Mouse (Mus musculus) C2C12 (cell line): ENCODE data around the gene Mettl11b. TPM values are rescaled to one million over a fixed set of nuclear protein-coding genes. Genes with fewer than 3 reads are reported as not detected.
"Not testable (repeated sequence)": the region's sequence is repeated elsewhere in the genome, so short reads cannot be mapped to it uniquely, and the experiment has no call there.

Source experiments
- H3K27me3 ChIP-seq: one replicate; pipeline ENCODE4 v1.6.1; 2011; ENCODE audit not compliant: control insufficient read depth, insufficient read depth, insufficient read length
- H3K36me3 ChIP-seq: one replicate; pipeline ENCODE4 v1.6.1; 2011; ENCODE audit not compliant: control insufficient read depth, insufficient read depth
- H3K4me3 ChIP-seq: one replicate; pipeline ENCODE4 v1.5.1; 2011; ENCODE audit warnings: mild to moderate bottlenecking, control low read depth; ENCODE audit not compliant: poor library complexity, insufficient read depth, severe bottlenecking
- H3K79me2 ChIP-seq: one replicate; pipeline ENCODE4 v1.6.1; 2011; ENCODE audit not compliant: control insufficient read depth, insufficient read depth
- H3K79me3 ChIP-seq: one replicate; pipeline ENCODE4 v1.6.1; 2011; ENCODE audit warnings: low read depth, control low read depth
- H3ac ChIP-seq: one replicate; pipeline ENCODE3; 2011; ENCODE audit warnings: low read depth; ENCODE audit not compliant: control insufficient read depth, insufficient read length
- CEBPB ChIP-seq: IDR thresholded peaks from one replicate; pipeline ENCODE4 v1.6.1; 2011; ENCODE audit warnings: low read depth, mild to moderate bottlenecking, control low read depth, moderate library complexity
- CTCF ChIP-seq: IDR thresholded peaks from one replicate; pipeline ENCODE4 v1.5.1; 2011; ENCODE audit not compliant: control insufficient read depth, insufficient read depth, insufficient read length
- FOSL1 ChIP-seq: IDR thresholded peaks from one replicate; pipeline ENCODE4 v1.8.0; 2011; ENCODE audit warnings: mild to moderate bottlenecking, low read length; ENCODE audit not compliant: poor library complexity, insufficient read depth, severe bottlenecking
- MAX ChIP-seq: IDR thresholded peaks from one replicate; pipeline ENCODE4 v1.6.1; 2011; ENCODE audit warnings: mild to moderate bottlenecking, control low read depth
- MYOD1 ChIP-seq: IDR thresholded peaks from one replicate; pipeline ENCODE4 v1.6.1; 2011; ENCODE audit warnings: low read depth; ENCODE audit not compliant: control insufficient read depth, insufficient read length
- MYOG ChIP-seq: IDR thresholded peaks from one replicate; pipeline ENCODE4 v1.6.1; 2011; ENCODE audit not compliant: control insufficient read depth, insufficient read length; ENCODE audit errors: extremely low read depth
- USF1 ChIP-seq: IDR thresholded peaks from one replicate; pipeline ENCODE4 v1.6.1; 2011; ENCODE audit warnings: low read depth, mild to moderate bottlenecking, control low read depth, moderate library complexity
- long read RNA-seq, 2 experiments: library from polyadenylated mRNA; unstranded; transcript quantifications; one replicate each; pipeline ENCODE4 v2.0.0; 2019 to 2020
- polyA plus RNA-seq: library from polyadenylated mRNA; unstranded; fragments of >200 nt; fragmentation: generic; extraction: Trizol; gene quantifications from one replicate; pipeline ENCODE4 v1.2.1, GENCODE M21; 2012; ENCODE audit warnings: missing spikeins

Gene Mettl11b
- not detected for polyA plus RNA-seq
- long read RNA-seq, experiment 1: 0 reads
- long read RNA-seq, experiment 2: 0 reads

DNA sequence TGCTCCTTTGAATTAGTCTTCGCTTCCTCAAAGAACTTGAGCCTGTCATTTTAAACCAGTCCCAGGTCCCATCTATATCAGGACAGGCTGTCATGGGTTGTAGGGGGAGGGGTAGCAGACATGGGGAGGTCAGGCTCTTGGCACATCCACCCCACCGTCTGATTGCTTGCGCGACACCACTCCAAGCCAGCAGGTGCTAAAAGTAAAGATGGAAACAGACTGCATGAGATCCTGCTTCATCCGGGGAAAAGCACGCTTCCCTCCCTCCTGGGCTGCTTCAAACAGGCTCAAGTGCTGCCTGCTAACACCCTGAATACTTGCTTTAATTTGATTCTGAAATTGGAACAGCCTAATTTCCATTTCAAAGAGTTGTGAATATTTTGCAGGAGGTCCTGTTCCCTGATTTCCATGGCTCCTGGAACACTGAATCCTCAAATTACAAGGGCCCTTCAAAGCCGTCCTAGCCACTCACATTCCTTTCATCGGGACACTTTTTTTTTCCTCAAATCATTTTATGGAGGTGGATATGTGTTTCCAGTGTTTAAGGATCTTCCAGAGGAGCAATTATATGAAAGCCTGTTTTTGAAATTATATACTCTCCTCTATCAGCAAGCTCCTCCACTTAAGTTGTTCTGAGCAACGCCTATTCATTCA, at the start of gene Mettl11b:
Gene Mettl11b (minus strand): TSS at position 127 of the 654 bp plus-strand sequence.
- TF ChIP-seq CTCF (no peak), USF1 (no peak), CEBPB (no peak), MYOD1 (no peak), MYOG (no peak)
- Histone ChIP-seq H3K4me3 (no peak within 1 kb of the TSS), H3K27me3 (no peaks in the 10 kb centered on the region), H3K79me3 (no peaks in the 10 kb centered on the region), H3K79me2 (no peaks in the 10 kb centered on the region), H3ac (no peak within 1 kb of the TSS), H3K36me3 (no peaks in the 10 kb centered on the region)

DNA sequence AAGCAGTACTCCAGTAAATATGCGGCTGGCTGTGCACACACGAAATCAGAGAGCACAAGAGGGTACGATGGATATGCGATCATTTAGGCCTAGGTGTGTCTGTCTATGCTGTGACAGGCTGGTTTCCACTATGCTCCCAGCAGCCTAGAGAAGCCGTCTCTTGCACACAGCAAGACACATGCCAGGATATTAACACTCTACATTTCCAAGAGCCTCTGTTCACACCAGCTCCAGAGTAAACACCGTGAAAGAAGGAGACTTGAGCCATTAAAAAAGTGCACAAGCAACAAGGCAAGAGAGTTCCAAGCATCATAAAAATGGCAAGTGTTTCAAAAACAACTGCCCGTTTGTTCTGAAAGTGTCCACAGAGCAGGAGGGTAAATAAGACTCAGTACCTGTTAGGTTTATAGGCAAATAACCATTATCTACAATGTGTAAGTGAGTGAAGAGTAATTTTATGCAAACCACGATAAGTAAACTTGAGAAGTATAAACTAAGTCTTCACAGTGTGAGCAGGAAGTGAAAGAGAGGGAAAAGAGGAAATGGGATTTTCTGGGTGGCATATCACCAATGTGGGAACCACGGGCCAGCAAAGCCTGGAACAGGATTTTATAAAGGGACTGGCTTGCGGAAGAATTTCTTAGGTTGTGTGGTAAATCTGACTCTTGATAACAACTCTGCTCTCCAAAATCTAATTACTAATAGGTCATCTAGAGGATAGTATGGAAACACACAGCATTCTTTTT, 32.6 kb upstream of the Mettl11b start:
- TF ChIP-seq MYOG (no peak), CTCF (no peak), MYOD1 (no peak), CEBPB (no peak), MAX (no peak), FOSL1 (no peak), USF1 (no peak)
- Histone ChIP-seq H3K4me3 (no peak overlapping the region), H3K27me3 (no peaks in the 10 kb centered on the region), H3K36me3 (no peaks in the 10 kb centered on the region), H3K79me3 (no peaks in the 10 kb centered on the region), H3K79me2 (no peaks in the 10 kb centered on the region), H3ac (no peak overlapping the region)

DNA sequence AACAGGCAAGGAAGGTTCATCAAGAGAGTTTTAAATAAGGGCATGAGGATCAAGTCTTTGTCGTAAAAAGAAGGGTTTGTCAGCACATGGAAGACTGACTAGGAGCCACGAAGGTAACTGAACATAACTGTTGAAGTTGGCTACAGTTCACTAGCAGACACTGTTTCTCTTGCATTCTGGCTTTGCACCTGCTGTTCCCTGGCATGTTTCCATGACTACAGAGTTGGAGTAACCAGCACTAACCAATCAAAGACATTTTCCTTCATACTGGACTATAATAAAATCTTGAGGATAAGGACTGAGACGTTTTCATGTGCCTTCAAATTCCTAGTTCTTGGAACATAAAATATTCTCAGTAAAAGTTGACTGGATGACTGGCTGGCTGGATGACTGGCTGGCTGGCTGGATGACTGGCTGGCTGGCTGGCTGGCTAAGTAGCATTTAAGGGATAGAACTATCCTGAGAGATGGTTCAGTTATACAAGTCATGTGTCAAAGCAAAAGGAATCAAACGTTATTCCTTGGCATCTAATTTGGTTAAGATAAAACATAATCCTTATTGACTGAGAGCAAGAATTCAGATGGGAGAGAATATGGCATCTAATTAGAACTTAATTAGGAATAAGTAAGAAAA, 26.4 kb upstream of the Mettl11b start:
- Histone ChIP-seq H3ac (no peak overlapping the region), H3K79me3 (no peaks in the 10 kb centered on the region)
- TF ChIP-seq CEBPB (no peak), MYOD1 (no peak), CTCF (no peak), MYOG (no peak), FOSL1 (no peak), USF1 (no peak), MAX (no peak)

DNA sequence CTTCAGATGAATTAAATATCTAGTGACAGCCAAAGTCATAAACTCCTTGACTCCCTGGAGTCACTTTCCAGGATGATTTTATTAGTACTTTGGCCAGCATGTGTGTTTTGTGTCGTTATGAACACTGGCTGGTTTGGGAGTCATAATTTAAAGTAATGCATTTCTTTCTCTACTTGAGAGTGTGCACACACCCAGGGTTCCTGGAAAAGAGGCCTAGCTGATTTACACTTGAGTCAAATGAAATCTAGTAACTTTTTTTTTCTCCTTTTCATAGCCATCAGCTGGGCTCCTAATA, 12.2 kb upstream of the Mettl11b start:
- H3K79me2 ChIP-seq: no peaks in the 10 kb centered on the region
- no peaks in the 10 kb centered on the region for H3K36me3 ChIP-seq
- no peaks in the 10 kb centered on the region for H3K27me3 ChIP-seq
- TF ChIP-seq MAX (no peak), USF1 (no peak), CEBPB (no peak), MYOG (no peak), MYOD1 (no peak), FOSL1 (no peak), CTCF (no peak)
- H3K4me3 ChIP-seq: no peak overlapping the region
- no peaks in the 10 kb centered on the region for H3K79me3 ChIP-seq
- no peak overlapping the region for H3ac ChIP-seq

More for the DNA sequence above, 26.4 kb upstream of the Mettl11b start:
- Histone ChIP-seq H3K79me2 (no peaks in the 10 kb centered on the region), H3K36me3 (no peaks in the 10 kb centered on the region), H3K27me3 (no peaks in the 10 kb centered on the region), H3K4me3 (no peak overlapping the region)

DNA sequence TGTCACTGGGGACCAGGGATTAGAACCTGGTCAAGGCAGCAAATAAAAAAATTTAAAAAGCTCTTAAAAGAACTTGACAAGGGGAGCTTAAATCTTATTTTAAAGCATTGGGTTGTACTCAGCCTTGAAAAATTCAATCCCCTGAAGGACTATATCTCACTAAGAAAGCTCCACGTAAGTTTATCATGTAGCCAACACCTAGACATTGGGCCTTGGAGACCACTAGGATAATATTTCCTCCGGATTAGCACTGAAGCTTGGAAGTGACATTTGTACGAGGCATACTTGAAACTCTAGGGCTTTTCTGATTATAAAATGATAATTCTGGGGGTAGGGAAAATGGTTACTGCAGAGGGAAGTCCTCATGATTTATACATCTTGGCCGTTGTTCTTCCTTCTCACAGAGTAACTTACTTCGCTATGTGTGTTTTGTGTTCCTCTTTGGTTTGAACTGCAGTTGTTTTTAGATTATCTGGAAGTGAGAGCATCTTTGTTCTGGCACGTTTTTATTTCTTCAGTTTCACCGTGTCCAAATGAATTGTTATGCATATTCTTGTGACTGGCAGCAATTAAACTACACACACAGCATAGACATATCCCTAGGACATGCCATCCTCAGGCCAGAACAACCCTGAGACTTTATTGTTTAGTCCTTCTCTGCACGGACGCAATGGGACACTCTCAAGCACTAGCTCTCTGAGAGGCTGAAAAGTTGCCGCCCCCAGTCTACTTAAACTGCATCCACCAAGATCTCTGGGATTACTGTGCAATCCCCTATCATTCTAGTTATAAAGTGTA, 11.6 kb upstream of the Mettl11b start:
- Histone ChIP-seq H3K36me3 (no peaks in the 10 kb centered on the region), H3ac (no peak overlapping the region), H3K79me3 (no peaks in the 10 kb centered on the region), H3K79me2 (no peaks in the 10 kb centered on the region), H3K4me3 (no peak overlapping the region), H3K27me3 (no peaks in the 10 kb centered on the region)
- no peak for TF ChIP-seq MAX
- no peak for TF ChIP-seq USF1
- no peak for TF ChIP-seq CTCF
- no peak for TF ChIP-seq CEBPB
- TF ChIP-seq FOSL1: no peak
- no peak for TF ChIP-seq MYOG
- no peak for TF ChIP-seq MYOD1

DNA sequence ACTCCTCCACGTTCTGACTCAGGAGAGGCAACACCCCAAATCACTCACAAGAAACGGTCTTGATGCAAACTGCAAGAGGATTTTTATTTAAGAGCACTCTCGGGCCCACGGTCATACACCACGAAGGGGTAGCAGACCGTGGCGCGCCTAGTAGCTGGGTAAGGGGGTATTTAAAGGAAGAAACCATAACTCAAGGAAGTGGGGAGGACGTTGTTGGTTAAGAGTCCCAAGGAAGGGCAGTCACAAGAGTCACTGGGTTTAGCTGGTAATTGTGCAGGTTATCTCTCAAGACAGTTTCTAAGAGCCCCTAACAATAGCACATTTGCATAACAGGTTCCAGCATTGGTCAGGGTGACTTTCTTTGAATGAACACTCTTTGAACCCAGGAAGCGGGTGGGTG, 6.1 kb upstream of the Mettl11b start:
- H3ac ChIP-seq, H3K4me3 ChIP-seq, H3K79me2 ChIP-seq, H3K36me3 ChIP-seq, H3K79me3 ChIP-seq, H3K27me3 ChIP-seq: not testable (repeated sequence)
